Mouse (Mus musculus): ENCODE measurements at regions not wholly inside any gene's neighbourhood (a gene's known extent, or its start where the extent isn't known, plus 50 kb on each side); places are given as distances from the start of the nearest gene placed in this dataset.
A peak's percentile ranks its signal among the peaks of the same experiment; 100 is the strongest.

DNA sequence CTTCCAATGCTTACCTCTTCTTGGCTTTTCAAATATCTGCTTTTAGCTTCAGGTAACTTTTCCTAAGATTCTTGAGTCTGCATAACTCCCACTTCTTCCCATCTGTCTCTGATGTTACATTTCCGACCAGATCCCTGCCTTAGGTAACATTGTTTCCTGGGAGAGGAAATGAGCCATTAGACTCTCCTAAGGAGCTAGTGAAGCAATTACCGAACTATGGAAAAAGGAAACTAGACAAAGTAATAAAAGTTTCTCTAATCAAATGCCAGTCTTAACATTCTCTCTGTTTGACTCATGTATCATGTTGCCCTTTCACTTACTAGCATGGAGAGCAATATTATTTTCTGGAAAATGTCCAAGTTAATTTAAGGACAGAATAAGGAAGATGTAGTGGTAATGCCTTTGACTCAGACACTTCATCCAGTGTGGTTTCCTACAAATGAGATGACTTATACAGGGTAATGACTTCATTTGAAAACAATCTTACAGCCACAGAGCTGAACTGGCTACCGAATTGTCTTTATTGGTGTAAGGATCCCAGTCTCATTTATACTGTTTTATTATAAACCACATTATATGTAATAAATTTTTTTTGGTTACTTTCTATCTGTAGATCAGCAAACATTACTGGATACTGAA, 263.8 kb upstream of the Fam84a start:
- DNase-seq (ENCODE audit: low spot score in 2 of 2), result no peak

DNA sequence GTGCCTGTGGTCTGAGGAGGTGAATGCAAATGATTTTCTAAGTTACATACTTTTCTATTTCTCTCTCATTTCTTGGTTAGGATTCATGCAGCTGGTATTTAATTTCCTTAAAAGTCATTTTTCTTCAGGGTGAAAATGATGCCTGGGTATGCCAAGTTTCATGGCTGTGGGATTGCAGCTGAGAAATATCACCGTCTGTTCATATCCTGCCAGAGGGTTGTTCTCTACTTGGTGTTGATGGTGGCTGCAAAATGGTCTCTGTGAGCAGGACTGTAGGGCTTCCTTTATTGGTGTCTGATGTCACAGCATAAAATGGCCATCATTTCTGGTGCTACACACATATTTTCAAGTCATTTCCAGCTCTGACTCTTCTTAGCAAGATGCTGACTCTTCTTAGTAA, 259.2 kb upstream of the Fam84a start:
- DNase-seq (ENCODE audit: low spot score in 2 of 2), result no peak

DNA sequence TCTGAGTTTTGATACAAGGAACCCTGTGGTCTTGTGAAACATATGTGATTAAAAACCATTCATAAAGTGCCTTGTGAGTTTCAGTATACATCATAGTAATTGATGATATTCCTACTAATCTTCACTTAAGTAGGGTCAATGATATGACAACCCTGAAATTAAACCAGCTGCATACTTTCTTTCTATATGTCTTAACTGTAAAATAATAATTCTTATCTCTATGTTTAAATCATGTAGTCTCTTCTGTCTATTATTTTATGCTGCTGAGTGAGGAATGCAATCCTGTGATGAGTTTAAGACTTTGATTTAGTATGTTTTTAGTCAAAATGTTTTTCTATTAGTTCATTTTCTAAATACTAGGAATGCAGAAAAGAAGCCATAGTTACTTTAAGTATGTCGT, 253.9 kb upstream of the Fam84a start:
- no peak for DNase-seq (ENCODE audit: low spot score in 2 of 2)

DNA sequence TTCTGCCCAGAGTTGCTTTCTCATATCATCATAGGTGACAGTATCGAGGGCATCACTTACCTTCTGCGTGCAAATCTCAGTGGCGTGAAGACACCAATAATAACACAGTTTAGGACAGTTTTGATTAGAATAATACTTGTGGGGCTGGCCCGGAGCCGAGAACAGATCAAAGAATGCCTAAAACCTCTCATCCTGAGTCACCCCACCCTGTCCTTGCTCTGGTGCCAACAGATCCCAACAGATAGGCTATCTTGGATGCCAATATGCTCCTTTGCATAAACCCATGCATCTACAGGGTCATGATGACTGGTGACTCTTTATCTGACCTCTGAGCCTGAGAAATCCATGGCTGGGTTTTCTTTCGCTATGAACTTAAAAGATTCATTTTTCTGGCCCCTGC, 224.4 kb upstream of the Fam84a start:
- DNase-seq (ENCODE audit: low spot score in 2 of 2), result no peak

DNA sequence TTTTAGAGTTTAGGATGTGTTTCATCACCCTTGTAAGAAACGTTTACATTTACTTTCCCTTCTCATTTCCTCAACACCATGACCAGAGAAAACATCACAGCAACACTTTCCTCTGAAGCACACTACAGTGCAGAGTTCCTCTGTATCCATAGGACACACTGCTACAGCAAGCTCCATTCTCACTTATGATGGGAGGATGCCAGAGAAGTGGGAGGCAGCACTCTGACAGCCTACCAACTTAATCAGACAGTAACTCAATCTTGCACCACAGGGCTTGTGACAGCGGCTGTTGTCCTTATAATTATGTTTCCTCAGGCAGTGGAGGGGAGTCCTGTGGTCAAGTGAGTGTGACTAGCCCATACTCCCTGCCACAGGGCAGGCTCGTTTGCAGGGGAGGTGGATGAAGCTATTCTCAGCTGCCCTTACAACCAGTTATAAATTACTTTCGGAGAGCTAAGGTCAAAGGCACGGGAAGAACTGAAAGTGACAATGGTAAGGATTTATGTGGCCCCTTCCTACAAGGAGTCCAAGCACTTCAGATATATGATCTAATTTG, 186.5 kb upstream of the Fam84a start:
- DNase-seq (ENCODE audit: low spot score in 2 of 2), result no peak

DNA sequence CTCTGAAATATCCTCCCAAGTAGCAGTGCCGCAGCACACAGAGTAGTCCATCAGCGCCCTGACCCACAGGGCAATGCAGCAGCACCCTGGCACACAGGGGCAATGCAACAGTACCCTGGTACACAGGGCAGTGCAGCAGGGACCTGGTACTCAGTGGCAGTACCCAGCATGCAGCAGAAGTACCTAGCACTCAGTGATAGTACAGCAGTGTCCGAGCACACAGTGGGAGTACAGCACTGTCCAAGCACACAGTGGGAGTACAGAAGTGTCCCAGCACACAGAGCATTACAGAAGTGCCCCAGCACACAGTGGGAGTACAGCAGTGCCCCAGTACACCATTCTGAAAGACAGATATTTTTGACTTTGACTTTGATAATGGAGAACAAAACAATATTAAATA, 186.0 kb upstream of the Fam84a start:
- DNase-seq (ENCODE audit: low spot score in 2 of 2), result no peak

DNA sequence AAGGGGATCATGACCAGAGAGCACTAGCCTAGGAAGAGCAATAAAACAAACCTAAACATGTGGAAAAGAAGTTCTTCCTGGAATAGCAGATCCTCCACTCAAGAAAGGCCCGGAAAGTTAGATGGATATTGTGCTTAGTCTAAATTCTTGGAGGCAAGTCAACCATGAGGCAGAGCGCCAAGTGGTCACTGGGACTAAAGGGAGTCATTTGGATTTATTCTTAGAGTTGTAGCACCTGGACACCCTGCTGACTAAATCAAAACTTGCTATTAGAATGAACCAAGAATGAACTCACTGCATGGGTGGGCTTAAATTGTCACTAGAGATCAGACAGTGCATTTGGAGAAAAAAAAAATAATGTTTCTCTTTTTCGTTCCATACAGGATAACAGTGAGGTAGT, 166.8 kb upstream of the Fam84a start:
- no peak for DNase-seq (ENCODE audit: low spot score in 2 of 2)

DNA sequence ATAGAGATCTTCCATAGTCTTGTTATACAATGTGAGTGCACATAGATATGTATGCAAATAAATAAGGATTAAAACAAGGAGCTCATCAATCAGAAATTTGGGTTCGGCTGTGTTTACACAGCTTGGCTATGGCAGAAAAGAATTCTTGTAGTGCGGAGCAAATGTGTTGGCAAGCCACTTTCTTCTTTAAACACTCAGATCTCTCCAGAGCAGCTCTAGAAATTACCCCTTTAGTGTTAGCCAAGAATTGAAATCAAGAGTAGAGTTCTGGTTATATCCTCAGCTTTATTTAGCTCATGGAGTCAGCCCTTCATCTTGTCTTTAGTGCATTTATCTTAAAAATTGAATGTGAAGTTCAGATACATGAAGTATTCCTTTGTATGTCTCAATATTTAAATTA, 164.5 kb upstream of the Fam84a start:
- DNase-seq (ENCODE audit: low spot score in 2 of 2), result no peak

DNA sequence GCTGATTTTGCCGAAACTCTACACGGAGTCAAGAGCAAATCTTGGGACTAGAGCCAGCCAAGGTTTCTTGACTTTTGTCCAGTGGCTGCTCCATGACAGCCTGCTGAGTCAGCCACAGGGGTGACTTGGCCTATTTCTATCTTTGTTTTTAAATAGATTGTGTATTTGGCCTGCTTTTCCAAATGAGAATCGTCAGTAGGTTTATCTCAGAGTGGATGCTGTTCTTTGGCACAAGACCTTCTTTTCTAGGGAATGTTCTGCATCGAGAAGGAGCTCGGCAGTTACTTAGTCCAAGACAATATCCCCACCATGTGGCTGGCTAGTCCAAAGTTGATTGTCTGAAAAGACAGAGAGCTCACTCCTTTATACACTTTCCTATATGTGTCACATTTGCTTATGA, 163.9 kb upstream of the Fam84a start:
- DNase-seq (ENCODE audit: low spot score in 2 of 2), result no peak

DNA sequence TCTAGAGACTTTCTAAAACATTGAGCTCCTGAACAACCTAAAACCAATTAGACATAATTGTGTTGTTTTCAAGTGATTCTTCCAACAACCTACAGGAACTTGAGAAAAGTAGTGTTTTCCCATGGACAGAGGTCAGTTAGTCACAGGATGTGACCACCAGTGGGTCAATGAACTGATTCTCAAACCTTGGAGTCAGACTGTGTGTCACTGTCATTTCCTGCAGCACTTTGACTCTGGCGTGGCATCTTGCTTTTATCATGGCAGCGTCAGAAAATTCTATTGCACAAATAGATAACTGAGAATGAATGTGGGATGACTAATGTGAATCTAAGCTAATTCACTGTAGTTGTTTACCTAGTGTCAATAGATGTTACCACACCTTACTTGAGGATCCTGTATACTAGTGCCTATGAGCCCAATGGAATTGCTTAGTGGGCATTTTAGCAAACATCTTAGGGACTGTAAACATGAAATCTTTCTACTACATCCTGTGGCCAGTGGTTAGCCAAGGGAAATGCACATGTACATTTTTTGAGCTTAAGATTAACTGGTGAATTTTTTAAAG, 150.6 kb upstream of the Fam84a start:
- no peak for DNase-seq (ENCODE audit: low spot score in 2 of 2)

DNA sequence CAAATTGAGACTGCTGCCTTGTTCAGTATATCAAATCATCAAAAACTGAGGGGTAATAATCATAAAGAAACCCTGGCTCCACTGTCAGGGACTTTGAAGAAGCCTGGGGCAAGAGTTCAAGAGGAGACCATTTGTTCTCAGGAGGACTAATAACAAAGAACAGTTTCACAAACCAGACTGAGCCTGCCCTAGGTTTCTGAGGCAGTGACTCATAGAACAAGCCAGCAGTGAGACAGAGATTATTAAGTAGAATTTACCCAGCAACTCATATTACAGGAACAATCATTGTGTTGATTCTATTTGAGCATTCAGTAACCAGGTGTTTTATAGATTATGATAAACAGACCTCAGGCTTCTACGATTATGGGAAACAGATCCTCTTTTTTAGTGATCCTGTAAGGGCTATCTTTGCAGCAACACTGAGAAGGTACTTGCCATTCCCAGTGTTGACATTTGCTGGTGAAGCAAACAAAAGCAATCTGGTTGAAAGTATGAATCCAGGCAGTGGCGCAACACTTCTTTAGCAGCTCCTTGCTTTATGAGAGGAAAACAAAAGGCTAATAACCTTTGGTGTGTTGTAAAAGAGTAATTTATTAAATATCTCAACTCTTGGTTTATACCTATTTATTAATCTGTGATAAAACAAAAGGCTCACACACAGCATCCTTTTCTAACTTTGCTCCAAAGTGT, 150.0 kb upstream of the Fam84a start:
- no peak for DNase-seq (ENCODE audit: low spot score in 2 of 2)

DNA sequence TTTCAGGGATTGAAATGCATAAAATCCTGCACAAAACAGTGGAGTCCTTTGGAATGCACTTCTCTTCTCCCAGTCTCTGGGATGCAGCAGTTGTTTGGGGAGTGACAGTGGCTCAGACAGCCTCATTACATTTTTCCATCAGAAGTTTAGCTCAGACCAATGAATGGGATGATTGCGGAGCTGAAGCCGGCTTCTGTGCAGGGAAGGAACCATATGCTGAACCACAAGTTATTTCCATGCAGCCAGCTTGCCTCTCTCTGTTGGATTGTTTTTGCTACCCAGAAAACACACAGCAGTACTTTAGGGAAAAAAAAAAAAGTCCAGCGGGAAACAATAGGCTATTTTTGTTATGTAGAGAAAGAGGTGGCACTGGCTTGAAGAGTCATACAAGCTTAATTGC, 140.2 kb upstream of the Fam84a start:
- no peak for DNase-seq (ENCODE audit: low spot score in 2 of 2)

DNA sequence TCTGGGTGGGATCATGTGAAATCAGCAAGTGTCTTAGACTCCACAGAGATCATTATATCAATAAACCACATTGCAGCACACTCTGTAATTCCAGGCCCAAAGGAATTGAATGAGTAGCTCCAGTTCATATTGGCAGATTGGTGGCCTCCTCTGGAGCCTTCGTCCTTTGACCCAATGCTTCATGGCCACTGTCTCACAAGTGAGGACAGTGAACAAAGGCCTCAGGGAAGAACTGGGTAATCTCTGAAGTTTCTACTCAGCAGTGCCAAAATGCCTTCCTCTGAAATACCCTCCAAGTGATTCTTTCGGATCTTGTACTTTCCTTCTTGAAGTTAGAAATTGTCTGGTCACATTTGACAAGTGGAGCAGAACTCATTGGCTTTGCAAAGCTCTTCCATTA, 135.8 kb upstream of the Fam84a start:
- no peak for DNase-seq (ENCODE audit: low spot score in 2 of 2)

DNA sequence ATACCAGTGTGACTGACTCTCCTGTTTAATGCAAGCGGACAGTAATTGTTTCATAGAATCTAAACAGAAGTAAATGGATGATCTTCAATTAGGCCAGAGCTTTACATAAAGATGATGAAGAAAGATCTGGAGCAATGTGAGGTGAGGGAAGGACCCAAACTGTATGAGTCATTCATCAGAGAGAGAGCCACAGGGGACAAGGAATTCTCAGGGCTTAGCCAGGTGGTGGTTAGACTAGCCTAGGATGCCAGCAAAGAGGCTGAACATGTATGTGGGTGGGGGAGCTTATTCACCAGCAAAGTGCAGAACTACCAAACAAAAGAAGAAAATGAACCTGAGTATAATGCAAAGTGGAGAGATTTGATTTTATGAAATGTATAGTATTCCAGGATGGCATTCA, 134.8 kb upstream of the Fam84a start:
- no peak for DNase-seq (ENCODE audit: low spot score in 2 of 2)

DNA sequence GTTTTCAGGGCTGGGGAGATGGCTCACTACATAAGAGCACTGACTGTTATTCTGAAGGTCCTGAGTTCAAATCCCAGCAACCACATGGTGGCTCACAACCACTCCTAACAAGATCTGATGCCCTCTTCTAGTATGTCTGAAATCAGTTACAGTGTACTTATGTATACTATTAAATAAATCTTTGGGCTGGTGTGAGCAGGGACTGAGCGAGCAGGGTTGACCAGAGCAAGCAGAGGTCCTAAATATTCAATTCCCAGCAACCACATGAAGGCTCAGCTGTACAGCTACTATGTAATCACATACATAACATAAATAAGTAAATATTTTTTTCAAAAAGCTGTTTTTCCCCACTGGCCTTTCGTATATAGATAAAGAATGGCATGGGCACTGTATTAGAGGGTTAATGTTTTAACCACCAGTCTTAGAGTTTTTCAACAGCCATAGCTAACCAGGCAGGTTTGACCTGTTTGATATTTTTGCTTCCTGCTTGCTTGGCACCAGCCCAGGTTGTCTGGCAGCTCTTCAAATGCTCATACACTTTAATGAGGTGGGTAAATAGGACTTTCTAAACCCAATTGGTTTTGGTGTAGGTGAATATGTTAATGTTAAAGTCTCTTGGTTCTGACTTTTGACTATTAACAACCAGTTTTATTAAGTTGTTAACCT, 134.1 kb upstream of the Fam84a start:
- DNase-seq (ENCODE audit: low spot score in 2 of 2), result peak; percentile 37 to 63

DNA sequence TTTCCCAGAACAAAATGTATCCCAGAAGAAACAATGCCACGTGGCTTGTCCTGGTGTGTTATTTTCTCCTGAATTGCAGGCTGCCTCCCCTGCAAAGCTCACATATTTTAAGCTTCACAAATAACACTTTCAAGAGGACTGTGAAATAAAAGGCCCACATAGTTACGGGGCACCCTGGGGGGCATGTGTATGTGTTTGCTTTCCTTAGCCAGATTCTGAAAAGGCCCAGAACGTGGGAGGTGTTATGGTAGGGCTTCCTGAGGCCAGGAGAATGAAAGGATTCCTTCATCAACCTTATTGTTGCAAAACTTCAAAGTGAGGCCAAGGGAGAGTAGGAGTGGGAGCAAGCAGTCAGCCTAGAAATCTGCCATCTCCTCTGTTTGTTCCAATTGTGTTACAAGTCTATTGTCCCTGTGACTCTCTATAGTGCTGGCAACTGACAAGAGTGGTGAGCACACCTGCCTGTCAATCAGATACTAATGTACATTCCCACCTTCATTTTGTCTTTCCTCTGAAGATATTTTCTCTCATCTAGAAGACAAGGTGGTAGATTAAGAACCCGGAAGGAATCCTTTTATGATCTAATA, 131.3 kb upstream of the Fam84a start:
- DNase-seq (ENCODE audit: low spot score in 2 of 2), result no peak

DNA sequence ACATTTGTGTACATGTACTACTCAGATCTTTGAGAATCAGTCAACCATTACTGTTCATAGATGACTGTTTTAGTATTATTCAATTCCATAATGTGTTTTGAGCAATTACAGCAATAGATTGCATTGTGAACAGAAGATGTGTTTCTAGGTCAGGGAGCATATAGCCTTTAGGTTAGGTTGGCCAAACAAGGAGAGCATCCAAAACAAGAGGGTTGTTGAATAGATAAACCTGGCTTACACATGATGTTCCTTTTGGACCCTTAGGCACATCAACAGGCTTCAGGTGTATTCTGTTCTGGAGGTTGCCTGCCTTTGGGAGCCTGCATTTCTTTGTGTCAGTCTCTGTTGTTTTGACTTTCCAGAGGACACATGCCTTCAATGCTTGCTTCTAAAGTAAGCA, 123.4 kb upstream of the Fam84a start:
- DNase-seq (ENCODE audit: low spot score in 2 of 2), result no peak

DNA sequence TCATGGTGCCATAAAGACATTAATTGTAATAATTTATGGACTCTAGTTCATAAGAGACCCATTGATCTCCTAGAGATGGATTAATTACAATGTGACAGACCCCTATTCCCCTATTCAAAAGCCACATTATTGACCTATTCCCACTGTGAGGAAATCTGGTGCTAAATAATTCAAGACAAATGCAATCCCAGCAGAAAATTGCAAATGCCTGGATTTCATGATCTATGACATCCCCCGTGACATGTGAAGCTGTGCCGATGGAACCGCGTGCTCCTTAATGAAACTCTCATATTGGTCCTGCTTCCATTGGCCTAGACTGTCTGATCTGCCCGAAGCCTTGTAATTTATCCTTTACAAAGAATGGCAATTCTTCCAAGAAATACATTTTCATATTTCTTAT, 122.9 kb upstream of the Fam84a start:
- no peak for DNase-seq (ENCODE audit: low spot score in 2 of 2)

DNA sequence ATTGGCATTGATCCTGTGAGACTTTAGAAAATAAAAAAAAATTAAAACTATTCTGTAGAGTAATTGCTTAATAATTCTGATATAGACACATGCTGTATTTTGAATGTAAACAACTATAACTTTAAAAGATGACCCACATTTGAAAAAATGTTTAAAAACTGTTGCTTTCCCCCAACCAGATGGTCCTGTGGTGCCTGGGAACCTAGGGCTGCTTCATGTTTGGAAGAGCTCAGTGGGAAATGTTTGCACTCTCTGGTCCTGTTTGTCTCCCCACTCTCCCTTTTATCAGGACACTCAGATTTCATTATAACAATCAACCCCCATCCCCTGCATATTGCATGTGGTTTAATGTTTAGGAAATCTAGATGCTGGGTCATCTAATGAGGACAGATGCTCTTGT, 119.4 kb upstream of the Fam84a start:
- no peak for DNase-seq (ENCODE audit: low spot score in 2 of 2)

DNA sequence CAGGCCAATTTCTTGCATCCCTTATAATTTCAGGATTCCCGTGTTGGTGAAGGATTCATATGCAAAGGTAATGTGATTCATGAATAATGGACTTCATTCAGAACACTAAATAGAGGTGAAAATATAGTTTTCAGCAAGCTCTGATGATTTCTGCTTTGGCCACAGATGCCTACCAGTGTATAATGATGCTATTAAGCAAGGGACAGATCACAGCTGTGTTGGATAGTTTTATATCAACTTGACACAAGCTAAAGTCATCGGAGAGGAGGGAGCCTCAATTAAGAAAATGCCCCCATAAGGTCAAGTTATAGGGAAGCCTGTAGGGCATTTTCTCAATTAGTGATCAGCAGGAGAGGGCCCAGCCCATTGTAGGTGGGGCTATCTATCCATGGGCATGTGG, 109.2 kb upstream of the Fam84a start:
- DNase-seq (ENCODE audit: low spot score in 2 of 2), result no peak

DNA sequence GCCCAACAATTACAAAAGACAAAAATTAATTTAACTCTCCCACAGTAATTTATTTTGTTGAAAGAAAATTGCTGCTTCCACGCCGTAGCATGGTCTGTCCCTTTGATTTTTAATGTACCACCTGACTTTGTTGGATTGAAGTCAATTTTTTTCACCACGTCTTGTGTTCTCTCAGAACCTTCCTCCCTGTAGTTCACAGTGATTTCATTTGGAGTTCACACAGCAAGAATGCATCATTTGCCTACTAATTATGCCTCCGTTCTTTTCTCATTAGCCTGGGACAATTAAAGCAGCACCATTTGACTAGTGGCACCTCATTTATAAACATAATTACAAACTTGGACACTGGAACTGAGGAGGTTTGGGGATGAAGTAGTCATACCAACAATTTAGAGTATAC, 108.4 kb upstream of the Fam84a start:
- DNase-seq (ENCODE audit: low spot score in 2 of 2), result no peak

DNA sequence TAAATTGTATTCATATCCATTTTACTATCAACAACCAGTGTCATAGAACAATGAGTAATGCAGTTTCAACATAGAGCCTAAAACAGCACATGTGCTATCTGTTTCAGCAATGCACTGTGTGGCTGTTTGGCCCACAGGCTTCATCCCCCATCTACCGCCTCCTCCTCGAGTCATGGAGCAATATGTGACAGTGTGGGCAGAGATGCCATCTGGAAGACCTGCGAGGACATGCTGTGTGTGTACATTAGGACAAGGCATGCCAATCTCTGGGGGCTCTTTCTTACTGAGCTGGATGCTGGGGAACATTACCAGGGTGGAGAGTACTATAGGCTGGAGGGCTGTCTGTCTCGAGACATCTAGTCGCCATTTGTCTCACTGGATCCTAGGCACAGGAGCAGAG, 101.5 kb upstream of the Fam84a start:
- DNase-seq (ENCODE audit: low spot score in 2 of 2), result no peak
